Mouse (Mus musculus) frontal cortex, postnatal 25 days (tissue): ENCODE data around the gene Chpt1.
"Not testable (repeated sequence)": the region's sequence is repeated elsewhere in the genome, so short reads cannot be mapped to it uniquely, and the experiment has no call there.

Source experiments
- DNase-seq, 2 experiments: peaks; one replicate each; pipeline ENCODE4 v3.0.0; 2022; ENCODE audit warnings: low spot score in 2 of 2

Gene Chpt1

GRCm38 (mm10) chr10:88494959-88495587 lies 8.8 kb downstream of the Chpt1 start:
- DNase-seq: no peak

DNA sequence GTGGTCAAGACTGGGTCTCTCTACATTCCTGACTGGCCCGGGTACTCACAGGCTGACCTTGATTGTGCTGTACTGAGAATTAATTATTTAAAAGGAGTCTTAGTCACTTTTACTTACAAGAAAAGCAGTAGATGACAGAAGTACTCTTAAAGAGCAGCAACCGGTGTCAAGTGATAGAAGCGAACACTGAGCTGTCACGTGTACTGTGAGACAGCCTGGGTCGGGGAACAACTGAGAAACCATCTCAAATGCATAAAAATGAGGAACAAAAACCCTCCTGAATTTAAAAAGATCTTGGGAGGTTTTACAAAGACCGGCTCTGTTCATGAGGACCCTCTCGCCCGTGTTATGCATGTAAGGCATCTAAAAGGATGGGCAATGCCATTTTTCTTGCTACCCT lies 11.2 kb downstream of the Chpt1 start:
- no peak for DNase-seq

DNA sequence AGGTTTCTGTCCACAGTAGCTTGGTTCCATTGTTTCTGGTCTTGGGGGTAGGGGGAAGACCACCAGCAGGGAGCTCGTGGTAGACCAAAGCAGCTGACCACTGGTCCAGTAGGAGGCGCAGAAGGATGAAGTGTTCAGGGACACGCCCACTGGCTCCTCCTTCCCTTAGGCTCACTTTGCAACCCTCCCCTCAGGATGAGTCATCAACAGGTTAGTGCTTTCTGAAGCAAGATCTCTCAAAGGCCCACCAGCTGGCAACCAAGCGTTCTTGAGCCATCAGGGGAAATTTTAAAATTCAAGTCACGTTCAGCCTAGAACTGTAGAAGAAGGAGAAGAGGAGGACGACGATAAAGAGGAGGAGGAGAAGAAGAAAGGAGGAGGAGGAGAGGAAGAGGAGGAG lies 12.2 kb downstream of the Chpt1 start:
- no peak for DNase-seq

- DNase-seq: no peak
These were observed 15.2 kb downstream of the Chpt1 start for GRCm38 (mm10) chr10:88488629-88489028.

DNA sequence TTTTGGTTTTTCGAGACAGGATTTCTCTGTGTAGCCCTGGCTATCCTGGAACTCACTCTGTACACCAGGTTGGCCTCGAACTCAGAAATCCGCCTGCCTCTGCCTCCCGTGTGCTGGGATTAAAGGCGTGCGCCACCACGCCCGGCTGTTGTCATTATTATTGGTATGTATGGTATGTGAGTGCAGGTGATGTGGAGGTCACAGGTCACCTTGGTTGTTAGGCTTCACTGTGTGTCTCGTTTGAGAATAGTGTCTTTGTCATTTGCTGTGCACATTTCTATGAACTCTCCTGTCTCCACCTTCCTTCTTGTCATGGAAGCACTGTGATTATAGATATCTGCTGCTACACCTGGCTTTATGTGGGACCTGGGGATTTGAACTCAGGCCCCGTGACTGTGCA lies 21.0 kb downstream of the Chpt1 start:
- DNase-seq: not testable (repeated sequence)

GRCm38 (mm10) chr10:88460122-88460820 lies 43.6 kb downstream of the Chpt1 start:
- DNase-seq: no peak

GRCm38 (mm10) chr10:88459502-88459992 lies 44.3 kb downstream of the Chpt1 start, which contains the start of gene Sycp3:
Gene Sycp3 (plus strand): TSS chr10:88459569.
- no peak for DNase-seq

GRCm38 (mm10) chr10:88457816-88458215 lies 46.1 kb downstream of the Chpt1 start:
- DNase-seq: no peak

DNA sequence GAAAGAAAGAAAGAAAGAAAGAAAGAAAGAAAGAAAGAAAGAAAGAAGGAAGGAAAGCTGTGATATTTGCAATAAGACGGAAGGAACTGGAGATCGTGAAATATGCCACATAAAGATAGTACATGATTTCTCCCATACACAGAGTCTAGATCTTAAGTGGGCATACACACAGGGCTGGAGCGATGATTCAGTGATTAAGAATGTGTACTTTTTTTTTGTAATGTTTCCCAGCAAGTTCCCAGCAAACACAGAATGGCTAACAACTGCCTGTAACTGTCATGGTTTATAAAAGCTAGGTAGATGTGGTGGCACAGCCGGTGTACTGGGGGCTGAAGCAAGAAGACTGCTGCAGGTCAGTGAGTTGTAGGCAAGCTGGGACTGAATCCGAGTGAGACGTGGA lies 51.9 kb downstream of the Chpt1 start:
- no peak for DNase-seq

GRCm38 (mm10) chr10:88451221-88451620 lies 52.7 kb downstream of the Chpt1 start:
- no peak for DNase-seq

- DNase-seq: no peak
These were observed 62.6 kb downstream of the Chpt1 start for GRCm38 (mm10) chr10:88441224-88441623.

- no peak for DNase-seq
These were observed 75.9 kb downstream of the Chpt1 start for GRCm38 (mm10) chr10:88427998-88428397.

DNA sequence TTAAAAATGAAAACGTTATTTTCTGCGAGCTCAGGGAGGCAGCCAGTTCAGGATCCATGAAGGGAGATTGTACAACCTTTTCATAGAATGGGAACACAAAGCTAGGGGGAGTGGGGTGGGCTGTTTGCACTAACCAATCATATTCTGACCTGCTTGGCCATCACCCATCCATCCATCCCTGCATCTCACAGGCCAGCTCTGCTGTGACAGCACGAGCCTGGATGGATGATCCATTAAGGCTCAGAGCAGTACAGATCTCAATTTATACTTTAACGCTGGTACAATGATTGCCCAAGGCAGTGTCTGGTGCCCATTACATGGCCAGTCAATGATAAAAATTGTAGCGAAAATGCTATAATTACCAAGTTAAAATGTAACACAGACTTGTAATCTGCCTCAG lies 77.0 kb downstream of the Chpt1 start:
- DNase-seq: no peak

- DNase-seq: no peak
These were observed 77.6 kb downstream of the Chpt1 start for GRCm38 (mm10) chr10:88426158-88426816.

DNA sequence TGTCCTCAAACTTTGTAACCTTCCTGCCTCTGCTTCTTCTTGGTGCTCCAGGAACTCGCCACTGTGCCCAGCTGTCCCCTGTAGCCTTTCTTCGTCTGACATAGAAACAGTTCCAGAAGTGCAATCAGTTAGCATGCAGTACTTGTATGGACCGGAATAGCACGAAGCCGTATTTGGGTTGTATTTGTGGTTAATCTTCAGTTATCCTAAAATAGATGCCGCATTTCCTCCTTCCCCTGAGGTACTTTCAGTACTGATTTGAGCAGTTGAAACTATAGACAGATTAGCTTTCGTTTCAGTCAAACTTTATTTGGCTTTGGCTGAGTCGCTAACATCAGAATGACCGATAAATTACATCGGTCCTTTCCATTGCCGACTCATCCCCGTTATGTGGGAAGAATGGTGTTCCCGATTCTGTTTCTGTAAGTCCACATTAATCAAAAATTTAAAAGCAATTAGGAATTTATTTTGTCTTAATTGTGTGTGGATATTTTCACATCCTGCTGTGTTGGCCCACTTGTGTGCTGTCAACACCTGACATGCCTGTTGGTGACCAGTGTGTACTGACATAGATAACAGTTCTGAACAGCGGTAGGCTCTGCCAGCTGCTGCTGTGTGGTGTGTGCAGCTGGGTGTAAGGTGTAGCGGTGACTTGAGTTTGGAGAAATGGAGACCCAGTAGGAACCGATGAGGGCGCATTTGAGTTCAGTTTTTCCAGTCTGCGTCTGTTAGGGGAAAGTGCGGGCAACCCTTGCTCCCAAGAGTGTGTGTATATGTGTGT lies 83.0 kb downstream of the Chpt1 start:
- no peak for DNase-seq

- no peak for DNase-seq
These were observed 83.7 kb downstream of the Chpt1 start for GRCm38 (mm10) chr10:88420141-88420541.

- DNase-seq: no peak
These were observed 86.2 kb downstream of the Chpt1 start for GRCm38 (mm10) chr10:88417686-88418085.

- no peak for DNase-seq
These were observed 91.4 kb downstream of the Chpt1 start for GRCm38 (mm10) chr10:88412290-88412995.

GRCm38 (mm10) chr10:88409751-88410150 lies 94.1 kb downstream of the Chpt1 start:
- DNase-seq: no peak

GRCm38 (mm10) chr10:88407875-88408631 lies 95.8 kb downstream of the Chpt1 start:
- no peak for DNase-seq

GRCm38 (mm10) chr10:88405812-88406211 lies 98.1 kb downstream of the Chpt1 start:
- no peak for DNase-seq
